Mouse (Mus musculus) lung, postnatal 36 days (tissue): ENCODE measurements around the gene Gm21874.
"Not testable (repeated sequence)": the region's sequence is repeated elsewhere in the genome, so short reads cannot be mapped to it uniquely, and the experiment has no call there.

ENCODE experiments used
- DNase-seq: peaks from one replicate; pipeline ENCODE4 v3.0.0; 2022; ENCODE audit warnings: mixed read lengths

Gene Gm21874

GRCm38 (mm10) chrY:9416048-9416447, at the start of gene Gm21874:
Gene Gm21874, minus strand, starts transcription at chrY:9416148.
- not testable (repeated sequence) for DNase-seq
